Mouse (Mus musculus) CH12.LX (cell line): ENCODE measurements around the gene Them7. TPM values are rescaled to one million over a fixed set of nuclear protein-coding genes. Genes with fewer than 3 reads are reported as not detected.

Experiments
- DNase-seq: peaks from one replicate; pipeline ENCODE4 v3.0.0-alpha.2; 2013; ENCODE audit errors: extremely low read depth
- H3K27ac ChIP-seq: 2 replicates; pipeline ENCODE4 v1.5.1; 2012; ENCODE audit warnings: low read depth, mild to moderate bottlenecking, control low read depth, moderate library complexity; ENCODE audit not compliant: insufficient read depth
- H3K27me3 ChIP-seq: replicated peaks from 2 replicates; pipeline ENCODE3; 2012; ENCODE audit warnings: inconsistent platforms
- H3K36me3 ChIP-seq, 2 experiments: replicated peaks in 1 of 2; 2 replicates each; pipeline versions ENCODE3 to v1.6.1; 2012; ENCODE audit warnings: inconsistent platforms in 1 of 2, low read length in 1 of 2, mild to moderate bottlenecking in 1 of 2, mixed read lengths in 1 of 2, moderate library complexity in 1 of 2; ENCODE audit not compliant: control insufficient read depth in 1 of 2, insufficient read depth in 1 of 2
- H3K4me1 ChIP-seq, 2 experiments: 2 replicates each; pipeline ENCODE4 v1.6.1; 2012; ENCODE audit warnings: inconsistent platforms in 1 of 2, moderate library complexity in 1 of 2; ENCODE audit not compliant: insufficient read depth in 2 of 2, control insufficient read depth in 1 of 2
- H3K4me2 ChIP-seq: 2 replicates; pipeline ENCODE4 v1.6.1; 2012; ENCODE audit warnings: low read depth, mild to moderate bottlenecking, control low read depth; ENCODE audit not compliant: poor library complexity, insufficient read depth, severe bottlenecking
- H3K4me3 ChIP-seq, 3 experiments: fragments of 150-350 bp in 1 of 3; sonication (generic) in 1 of 3; replicated peaks in 1 of 3; 2 replicates each; pipeline versions ENCODE3 to v1.5.1; 2011 to 2012; ENCODE audit warnings: low read depth in 2 of 3, low read length in 2 of 3, mild to moderate bottlenecking in 2 of 3, moderate library complexity in 2 of 3, control low read depth in 1 of 3, improper control_type of control experiment in 1 of 3, inconsistent platforms in 1 of 3, mixed read lengths in 1 of 3; ENCODE audit not compliant: poor library complexity in 1 of 3
- H3K79me2 ChIP-seq: replicated peaks from 2 replicates; pipeline ENCODE4 v1.6.1; 2012; ENCODE audit warnings: mild to moderate bottlenecking, moderate library complexity; ENCODE audit not compliant: control insufficient read depth, poor library complexity, insufficient read depth, severe bottlenecking; ENCODE audit errors: extremely low read depth
- H3K9ac ChIP-seq: 2 replicates; pipeline ENCODE4 v1.6.1; 2012; ENCODE audit warnings: low read depth, mild to moderate bottlenecking, control low read depth, moderate library complexity; ENCODE audit not compliant: insufficient read depth
- H3K9me3 ChIP-seq: replicated peaks from 2 replicates; pipeline ENCODE3; 2012; ENCODE audit warnings: low read length, inconsistent platforms, mixed read lengths
- BHLHE40 ChIP-seq: IDR thresholded peaks from 2 replicates; pipeline ENCODE4 v1.6.1; 2011; ENCODE audit warnings: mild to moderate bottlenecking, low read depth, low read length, improper control_type of control experiment
- CHD2 ChIP-seq: IDR thresholded peaks from 2 replicates; pipeline ENCODE4 v1.6.1; 2011; ENCODE audit warnings: low read length, improper control_type of control experiment
- CTCF ChIP-seq, 2 experiments: IDR thresholded peaks in 1 of 2; conservative IDR thresholded peaks in 1 of 2; 2 replicates each; pipeline ENCODE4 v1.5.1; 2011 to 2012; ENCODE audit warnings: low read depth in 2 of 2, low read length in 2 of 2, improper control_type of control experiment in 1 of 2, inconsistent platforms in 1 of 2, mild to moderate bottlenecking in 1 of 2, moderate library complexity in 1 of 2
- EP300 ChIP-seq: IDR thresholded peaks from 2 replicates; pipeline ENCODE4 v1.6.1; 2011; ENCODE audit warnings: low read length, improper control_type of control experiment
- GABPA ChIP-seq: IDR thresholded peaks from 2 replicates; pipeline ENCODE4 v1.6.1; 2012; ENCODE audit warnings: low read depth, low read length, improper control_type of control experiment, inconsistent platforms; ENCODE audit not compliant: insufficient replicate concordance
- IRF4 ChIP-seq: IDR thresholded peaks from 2 replicates; pipeline ENCODE4 v1.6.1; 2014; ENCODE audit warnings: low read depth, mild to moderate bottlenecking, inconsistent platforms, low read length, improper control_type of control experiment
- JUN ChIP-seq: IDR thresholded peaks from 2 replicates; pipeline ENCODE4 v1.6.1; 2011; ENCODE audit warnings: low read depth, mild to moderate bottlenecking, low read length, improper control_type of control experiment, moderate library complexity; ENCODE audit not compliant: insufficient read depth
- JUND ChIP-seq: conservative IDR thresholded peaks from 2 replicates; pipeline ENCODE4 v1.6.1; 2011; ENCODE audit warnings: low read depth, low read length, improper control_type of control experiment
- KAT2A ChIP-seq: IDR thresholded peaks from 2 replicates; pipeline ENCODE4 v1.6.1; 2012; ENCODE audit warnings: low read length, improper control_type of control experiment, inconsistent platforms; ENCODE audit not compliant: insufficient replicate concordance
- MAFK ChIP-seq: IDR thresholded peaks from 2 replicates; pipeline ENCODE4 v1.6.1; 2011; ENCODE audit warnings: low read length, improper control_type of control experiment; ENCODE audit not compliant: insufficient replicate concordance
- MAZ ChIP-seq: IDR thresholded peaks from 2 replicates; pipeline ENCODE4 v1.6.1; 2012; ENCODE audit warnings: low read depth, mild to moderate bottlenecking, inconsistent platforms, low read length, improper control_type of control experiment, moderate library complexity
- MEF2A ChIP-seq: IDR thresholded peaks from 2 replicates; pipeline ENCODE4 v1.6.1; 2014; ENCODE audit warnings: low read depth, mild to moderate bottlenecking, inconsistent platforms, low read length, improper control_type of control experiment, borderline replicate concordance
- NRF1 ChIP-seq: IDR thresholded peaks from 2 replicates; pipeline ENCODE4 v1.6.1; 2014; ENCODE audit warnings: low read depth, mild to moderate bottlenecking, inconsistent platforms, low read length, improper control_type of control experiment, moderate library complexity
- PAX5 ChIP-seq: IDR thresholded peaks from 2 replicates; pipeline ENCODE4 v1.6.1; 2012; ENCODE audit warnings: low read length, inconsistent platforms, mixed read lengths
- POLR2A ChIP-seq: IDR thresholded peaks from 2 replicates; pipeline ENCODE4 v1.6.1; 2011; ENCODE audit warnings: low read depth, mild to moderate bottlenecking, improper control_type of control experiment, low read length
- POLR2AphosphoS2 ChIP-seq: IDR thresholded peaks from 2 replicates; pipeline ENCODE4 v1.6.1; 2011; ENCODE audit warnings: low read depth, low read length, improper control_type of control experiment
- RCOR1 ChIP-seq: conservative IDR thresholded peaks from 2 replicates; pipeline ENCODE4 v1.6.1; 2012; ENCODE audit warnings: low read depth, mild to moderate bottlenecking, inconsistent platforms, low read length, improper control_type of control experiment
- SIN3A ChIP-seq: IDR thresholded peaks from 2 replicates; pipeline ENCODE4 v1.6.1; 2012; ENCODE audit warnings: low read length, improper control_type of control experiment, inconsistent platforms
- SMC3 ChIP-seq: IDR thresholded peaks from 2 replicates; pipeline ENCODE4 v1.6.1; 2011; ENCODE audit warnings: low read depth, low read length, improper control_type of control experiment
- UBTF ChIP-seq: IDR thresholded peaks from 2 replicates; pipeline ENCODE4 v1.6.1; 2012; ENCODE audit warnings: low read depth, mild to moderate bottlenecking, inconsistent platforms, low read length, improper control_type of control experiment, moderate library complexity
- USF1 ChIP-seq: IDR thresholded peaks from 2 replicates; pipeline ENCODE4 v1.6.1; 2014; ENCODE audit warnings: low read depth, mild to moderate bottlenecking, inconsistent platforms, low read length, improper control_type of control experiment
- USF2 ChIP-seq: conservative IDR thresholded peaks from 2 replicates; pipeline ENCODE4 v1.6.1; 2011; ENCODE audit warnings: low read depth, low read length, improper control_type of control experiment
- ZC3H11A ChIP-seq: IDR thresholded peaks from 2 replicates; pipeline ENCODE4 v1.6.1; 2012; ENCODE audit warnings: low read depth, mild to moderate bottlenecking, inconsistent platforms, low read length, improper control_type of control experiment
- ZNF384 ChIP-seq: IDR thresholded peaks from 2 replicates; pipeline ENCODE4 v1.6.1; 2012; ENCODE audit warnings: low read depth, low read length, improper control_type of control experiment, inconsistent platforms
- dilution Hi-C: fragments of 300-500 bp; cut with MboI; formaldehyde crosslinking; loops from 2 replicates; pipeline ENCODE4 v1.14.3; 2020; ENCODE audit warnings: low sequenced_read_pairs; ENCODE audit not compliant: extremely low pct_unique_long_range_greater_than_20kb, extremely low pct_ligation_motif_present
- in situ Hi-C: fragments of 300-500 bp; cut with MboI; formaldehyde crosslinking; loops from 3 replicates; pipeline ENCODE4 v1.14.3; 2019; ENCODE audit warnings: low sequenced_read_pairs, low pct_ligation_motif_present, low pct_unique_long_range_greater_than_20kb, mixed read lengths
- polyA plus RNA-seq: library from polyadenylated mRNA; unstranded; fragments of >175 nt; gene quantifications from 2 replicates; pipeline ENCODE4 v1.2.1, GENCODE M21; 2012; ENCODE audit warnings: low read depth; ENCODE audit not compliant: insufficient read length
- total RNA-seq, 2 experiments: library from RNA; depleted of rRNA; stranded (reverse); fragments of 300-350 nt in 1 of 2; fragments of >200 nt in 1 of 2; gene quantifications; 2 replicates each; pipeline ENCODE4 v1.2.3; 2012 to 2014

The Them7 gene
- total and polyA plus RNA-seq, 3 experiments: not detected

DNA sequence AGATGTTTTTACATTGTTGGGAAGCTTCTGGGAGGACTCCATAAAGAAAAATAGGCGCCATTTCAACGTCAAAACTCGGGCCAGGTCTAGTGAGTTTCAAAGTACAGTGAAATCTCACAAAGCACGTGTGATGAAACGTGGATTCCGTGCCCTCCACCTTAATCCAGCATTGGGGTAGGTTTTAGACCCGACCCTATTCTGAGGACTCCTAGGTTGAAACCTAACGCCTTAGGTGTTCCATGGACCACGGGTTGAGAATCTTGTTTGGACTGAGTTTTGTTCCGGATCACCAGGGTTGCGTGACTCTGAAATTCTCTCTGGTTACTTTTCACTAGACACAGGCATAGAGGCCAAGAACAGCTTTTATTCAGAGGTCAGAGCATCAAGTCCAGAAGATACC, 514 bp upstream of the Them7 start:
- Histone ChIP-seq H3K9me3 (no peaks in the 10 kb centered on the region), H3K4me1 (no peaks in the 10 kb centered on the region), H3K4me2 (no peak overlapping the region), H3K9ac (no peak overlapping the region), H3K36me3 (no peaks in the 10 kb centered on the region), H3K4me3 (no peak overlapping the region), H3K27me3 (no peaks in the 10 kb centered on the region), H3K79me2 (no peaks in the 10 kb centered on the region), H3K27ac (no peak overlapping the region)
- dilution Hi-C loops (no loop called here), in situ Hi-C loops (no loop called here)
- no peak for DNase-seq
- TF ChIP-seq SMC3: no peak
- TF ChIP-seq BHLHE40: no peak
- no peak for TF ChIP-seq USF1
- TF ChIP-seq ZNF384: no peak
- no peak for TF ChIP-seq CTCF (conservative IDR thresholded peaks at IDR 0.05 in 1 of 2, IDR thresholded peaks at IDR 0.05 in 1 of 2; ENCODE audit: low read depth in 2 of 2, low read length in 2 of 2)
- TF ChIP-seq JUN: no peak
- no peak for TF ChIP-seq UBTF
- no peak for TF ChIP-seq IRF4
- TF ChIP-seq NRF1: no peak
- TF ChIP-seq SIN3A: no peak

DNA sequence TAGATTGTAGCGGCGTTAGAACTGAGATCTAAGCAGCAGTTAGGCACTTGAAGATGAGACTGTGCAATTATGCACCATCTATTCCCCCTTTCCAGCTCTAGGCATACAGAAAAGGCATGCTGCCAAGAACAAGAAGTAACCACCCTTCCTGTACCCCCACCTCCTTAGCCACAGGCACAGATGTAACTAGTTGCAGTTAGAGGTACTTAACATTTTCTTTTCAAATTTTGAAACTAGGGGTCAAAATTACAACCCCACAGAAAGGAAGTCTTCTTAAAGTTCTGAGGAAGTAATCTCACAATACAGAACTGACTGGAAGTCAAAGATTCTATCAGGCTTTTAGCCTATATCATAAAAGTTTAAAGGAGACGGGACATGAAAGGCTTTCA, 861 bp downstream of the Them7 start:
- no peaks in the 10 kb centered on the region for H3K79me2 ChIP-seq
- in situ Hi-C loops: no loop called here
- no peaks in the 10 kb centered on the region for H3K9me3 ChIP-seq
- no peak overlapping the region for H3K27ac ChIP-seq
- DNase-seq: no peak
- no peak overlapping the region for H3K9ac ChIP-seq
- H3K27me3 ChIP-seq: no peaks in the 10 kb centered on the region
- no peak for TF ChIP-seq KAT2A
- TF ChIP-seq EP300: no peak
- no peak for TF ChIP-seq RCOR1
- no peak for TF ChIP-seq PAX5
- no peak for TF ChIP-seq CTCF (conservative IDR thresholded peaks at IDR 0.05 in 1 of 2, IDR thresholded peaks at IDR 0.05 in 1 of 2; ENCODE audit: low read depth in 2 of 2, low read length in 2 of 2)
- no peak for TF ChIP-seq JUND
- no peak for TF ChIP-seq ZC3H11A
- TF ChIP-seq SMC3: no peak
- no peak for TF ChIP-seq USF2
- TF ChIP-seq POLR2A: no peak
- no peak for TF ChIP-seq CHD2
- no peak for TF ChIP-seq MAFK
- no peak for TF ChIP-seq MAZ
- no peak for TF ChIP-seq GABPA
- no peak for TF ChIP-seq UBTF
- no peak for TF ChIP-seq POLR2AphosphoS2
- no peak for TF ChIP-seq MEF2A
- TF ChIP-seq, all 38 proteins: peak for 0
- no peak overlapping the region for H3K4me2 ChIP-seq
- no peaks in the 10 kb centered on the region for H3K4me1 ChIP-seq
- dilution Hi-C loops: no loop called here
- no peaks in the 10 kb centered on the region for H3K36me3 ChIP-seq
- H3K4me3 ChIP-seq: no peak overlapping the region
